Mouse (Mus musculus) mesoderm, embryonic 11.5 days (tissue): Measurements from ENCODE around the gene Olfr727.

Experiments
- DNase-seq: peaks from one replicate; pipeline ENCODE4 v3.0.0-alpha.2; 2012; ENCODE audit warnings: low read depth, low spot score

Gene Olfr727

GRCm38 (mm10) chr14:50122886-50123285, at the start of gene Olfr727:
TSS of gene Olfr727 (plus strand) at chr14:50123186.
- DNase-seq: no peak

DNA sequence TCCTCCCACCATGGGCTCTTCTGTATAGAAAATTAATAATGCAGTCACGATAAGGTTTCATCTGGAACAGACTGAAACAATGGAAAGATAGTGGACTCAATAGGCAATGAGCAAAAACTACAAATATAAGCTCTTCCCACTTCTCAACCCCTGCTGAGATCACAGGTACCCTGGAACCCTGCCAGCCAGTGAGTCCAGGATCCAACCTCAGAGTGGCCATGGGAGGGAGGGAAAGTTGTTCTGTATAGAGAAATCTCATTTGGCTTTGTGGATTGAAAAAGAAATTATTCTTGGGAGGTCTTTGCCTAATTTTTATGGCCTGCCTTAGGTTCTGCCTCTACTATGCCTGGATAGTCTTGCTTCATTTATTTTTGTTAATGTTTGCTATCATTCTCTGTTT, 32.1 kb upstream of the Olfr727 start, which contains the start of gene Olfr726:
TSS of gene Olfr726 (minus strand) at position 101 of the 400 bp plus-strand sequence.
- DNase-seq: no peak

DNA sequence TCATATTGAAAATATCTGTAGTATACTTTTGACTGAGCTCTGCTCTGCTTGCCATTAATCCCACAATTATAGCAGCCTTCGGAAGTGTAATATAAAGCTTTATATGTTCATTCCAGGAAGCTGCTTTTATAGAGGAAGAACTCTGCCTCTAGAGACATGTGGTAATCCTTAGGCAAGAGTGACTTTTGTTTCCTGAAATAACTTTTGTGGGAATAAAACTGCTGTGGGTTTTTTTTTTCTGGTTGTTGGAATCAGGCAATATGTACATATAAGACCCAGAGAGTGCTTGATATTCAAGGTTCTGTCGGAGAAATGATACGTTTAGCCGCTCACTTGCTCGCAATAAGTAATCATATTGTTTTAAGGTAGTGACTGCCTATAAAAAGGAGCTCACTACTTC, 19.6 kb downstream of the Olfr727 start, which contains the start of gene Olfr728:
TSS of gene Olfr728 (minus strand) at position 101 of the 400 bp plus-strand sequence.
- DNase-seq: no peak

DNA sequence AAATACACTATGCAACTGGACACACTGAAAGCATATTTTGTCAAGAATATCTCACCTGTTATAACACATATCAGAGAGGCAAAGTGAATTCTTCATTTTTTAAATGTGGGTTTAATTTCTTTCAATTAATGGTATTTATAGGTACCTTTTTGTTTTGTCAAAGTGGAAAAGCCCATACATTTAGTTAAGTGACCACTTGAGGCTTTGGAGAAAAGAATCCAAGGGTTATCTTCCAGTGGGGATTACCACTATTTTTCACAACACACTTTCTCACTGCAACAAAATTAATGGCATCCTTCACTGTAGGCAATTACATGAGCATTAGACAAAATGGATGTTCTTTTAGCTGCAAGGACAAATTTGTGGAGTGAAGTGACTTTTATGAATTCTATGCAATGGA, 29.8 kb downstream of the Olfr727 start, which contains the start of gene Olfr729:
TSS of gene Olfr729 (minus strand) at position 101 of the 400 bp plus-strand sequence.
- no peak for DNase-seq
